In the genomic region with DNA sequence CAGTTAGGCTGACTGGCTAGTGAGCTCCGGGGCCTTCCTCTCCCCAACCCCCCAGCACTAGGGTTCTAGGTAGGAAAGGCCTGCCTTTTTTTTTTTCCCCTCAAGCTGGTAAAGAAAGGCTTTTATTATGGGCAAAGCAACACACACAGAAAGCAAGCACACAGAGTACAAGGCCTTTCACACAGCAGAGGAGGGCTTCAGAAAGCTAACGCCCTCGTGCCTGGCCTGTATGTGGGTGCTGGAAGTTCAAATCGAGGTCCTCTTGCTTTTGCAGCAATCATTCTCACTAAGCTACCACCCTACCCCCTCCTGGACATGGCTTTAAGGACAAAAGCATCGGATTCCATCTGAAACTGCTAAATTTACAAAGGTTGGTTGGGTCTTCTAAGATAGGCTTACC, we compare ENCODE assay signal across 16 mouse cellular contexts. TPM values are rescaled to one million over a fixed set of nuclear protein-coding genes. Genes with fewer than 3 reads are reported as not detected.
DNase-seq lines count a peak whose midpoint lies in the region; ATAC-seq and TF ChIP-seq lines count a peak whose summit lies in the region.
"Had no signal": no experiment of that assay in that cellular context is flagged by ENCODE, and none has a peak within 500 bp of the region (broad histone marks: within the 10 kb centered on the region; RNA-seq: fewer than 3 reads in every experiment).

No protein-coding gene starts in this region.

- peak; percentile 65 for DNase-seq in heart, embryonic 10.5 days (ENCODE audit: low spot score)
- peak; percentile 24 for DNase-seq in liver, embryonic 11.5 days (ENCODE audit: low spot score)
- no peak for DNase-seq in liver, postnatal 0 days
- no peak for DNase-seq in lung, postnatal 10 days
- no peak for DNase-seq in adipocyte (ENCODE audit: low spot score)
- DNase-seq: adrenal gland, adult 8-10 months; adrenal gland, postnatal 36 days; cerebellum, adult 2 months; cerebellum, postnatal 10 days; gastrocnemius, postnatal 14 days; heart, postnatal 10 days had no signal

- TF ChIP-seq CTCF in liver, postnatal 0 days (IDR thresholded peaks at IDR 0.05; ENCODE audit: low read depth), result no peak

- 82% methylated on average over 5 of the region's 5 CpGs for WGBS in heart, embryonic 10.5 days
- 81% methylated on average over 5 of the region's 5 CpGs for WGBS in heart, embryonic 11.5 days (ENCODE audit: insufficient replicate concordance)
- 81% methylated on average over 5 of the region's 5 CpGs for WGBS in liver, embryonic 11.5 days
- 82% methylated on average over 5 of the region's 5 CpGs for WGBS in liver, postnatal 0 days (ENCODE audit: insufficient replicate concordance)
- 54% methylated on average over 5 of the region's 5 CpGs for WGBS in lung, embryonic 16.5 days

- no peaks in the 10 kb centered on the region for H3K9me3 ChIP-seq in heart, embryonic 10.5 days
- no peaks in the 10 kb centered on the region for H3K9me3 ChIP-seq in heart, embryonic 11.5 days (replicated peaks; ENCODE audit: control insufficient read depth, low read length)
- no peaks in the 10 kb centered on the region for H3K9me3 ChIP-seq in liver, embryonic 11.5 days (ENCODE audit: control insufficient read depth, low read length)
- no peaks in the 10 kb centered on the region for H3K9me3 ChIP-seq in liver, postnatal 0 days (ENCODE audit: low read length)
- H3K9me3 ChIP-seq in lung, embryonic 16.5 days (ENCODE audit: control insufficient read depth, low read length), result no peaks in the 10 kb centered on the region
- H3K9me3 ChIP-seq: forebrain, embryonic 15.5 days; hindbrain, embryonic 13.5 days had no signal

- no peak overlapping the region for H3K4me3 ChIP-seq in heart, embryonic 10.5 days
- no peak overlapping the region for H3K4me3 ChIP-seq in heart, embryonic 11.5 days (ENCODE audit: low read depth, low read length)
- H3K4me3 ChIP-seq in liver, embryonic 11.5 days (ENCODE audit: low read depth, low read length), result no peak overlapping the region
- no peak overlapping the region for H3K4me3 ChIP-seq in liver, postnatal 0 days (ENCODE audit: low read depth, low read length)
- no peak overlapping the region for H3K4me3 ChIP-seq in lung, embryonic 16.5 days (ENCODE audit: low read length)
- H3K4me3 ChIP-seq: forebrain, embryonic 15.5 days; hindbrain, embryonic 13.5 days had no signal

- no peaks in the 10 kb centered on the region for H3K27me3 ChIP-seq in heart, embryonic 10.5 days (ENCODE audit: insufficient read depth, poor library complexity, severe bottlenecking)
- H3K27me3 ChIP-seq in heart, embryonic 11.5 days (ENCODE audit: control insufficient read depth, insufficient read depth, low read length), result no peaks in the 10 kb centered on the region
- H3K27me3 ChIP-seq in liver, embryonic 11.5 days (replicated peaks; ENCODE audit: control insufficient read depth, insufficient read depth, low read length), result no peaks in the 10 kb centered on the region
- no peaks in the 10 kb centered on the region for H3K27me3 ChIP-seq in liver, postnatal 0 days (ENCODE audit: insufficient read depth, low read length)
- no peaks in the 10 kb centered on the region for H3K27me3 ChIP-seq in lung, embryonic 16.5 days (ENCODE audit: control insufficient read depth, insufficient read depth, low read depth, low read length)
- H3K27me3 ChIP-seq: forebrain, embryonic 15.5 days had no signal

- H3K36me3 ChIP-seq in heart, embryonic 10.5 days, result no peaks in the 10 kb centered on the region
- no peaks in the 10 kb centered on the region for H3K36me3 ChIP-seq in heart, embryonic 11.5 days (ENCODE audit: control insufficient read depth, insufficient read depth, low read length)
- no peaks in the 10 kb centered on the region for H3K36me3 ChIP-seq in liver, embryonic 11.5 days (ENCODE audit: control insufficient read depth, insufficient read depth, low read length)
- H3K36me3 ChIP-seq in liver, postnatal 0 days (replicated peaks; ENCODE audit: insufficient read depth, low read length), result no peaks in the 10 kb centered on the region; the same call in 1 of the 2 replicates
- no peaks in the 10 kb centered on the region for H3K36me3 ChIP-seq in lung, embryonic 16.5 days (ENCODE audit: control insufficient read depth, insufficient read depth, low read length)
- H3K36me3 ChIP-seq: forebrain, embryonic 15.5 days had no signal

- H3K4me2 ChIP-seq in heart, embryonic 11.5 days, result no peak overlapping the region
- H3K4me2 ChIP-seq in liver, embryonic 11.5 days, result no peak overlapping the region
- no peak overlapping the region for H3K4me2 ChIP-seq in liver, postnatal 0 days (ENCODE audit: low read depth, low read length)
- no peak overlapping the region for H3K4me2 ChIP-seq in lung, embryonic 16.5 days (ENCODE audit: low read depth, low read length)
- H3K4me2 ChIP-seq: forebrain, embryonic 15.5 days; hindbrain, embryonic 13.5 days had no signal

- TF ChIP-seq EP300 in liver, postnatal 0 days (IDR thresholded peaks at IDR 0.05; ENCODE audit: low read depth), result no peak

- no peak overlapping the region for H3K9ac ChIP-seq in heart, embryonic 11.5 days (ENCODE audit: low read depth, low read length)
- H3K9ac ChIP-seq in liver, embryonic 11.5 days (ENCODE audit: low read depth, low read length), result no peak overlapping the region
- no peak overlapping the region for H3K9ac ChIP-seq in liver, postnatal 0 days (replicated peaks)
- H3K9ac ChIP-seq in lung, embryonic 16.5 days (ENCODE audit: low read length), result no peak overlapping the region
- H3K9ac ChIP-seq: forebrain, embryonic 15.5 days; hindbrain, embryonic 13.5 days had no signal

- no peak overlapping the region for H3K27ac ChIP-seq in heart, embryonic 10.5 days
- H3K27ac ChIP-seq in heart, embryonic 11.5 days (ENCODE audit: low read depth, low read length), result no peak overlapping the region
- no peak overlapping the region for H3K27ac ChIP-seq in liver, embryonic 11.5 days (ENCODE audit: low read depth, low read length)
- no peak overlapping the region for H3K27ac ChIP-seq in liver, postnatal 0 days (ENCODE audit: low read depth)
- peak overlapping the region; percentile 67 for H3K27ac ChIP-seq in lung, embryonic 16.5 days (ENCODE audit: low read length)
- H3K27ac ChIP-seq: forebrain, embryonic 15.5 days; hindbrain, embryonic 13.5 days; hindbrain, postnatal 0 days had no signal

- H3K4me1 ChIP-seq in heart, embryonic 10.5 days, result peaks cover 5% of the 10 kb centered on the region
- no peaks in the 10 kb centered on the region; the same call in 1 of the 2 replicates for H3K4me1 ChIP-seq in heart, embryonic 11.5 days (ENCODE audit: control insufficient read depth, insufficient read depth, low read length)
- no peaks in the 10 kb centered on the region for H3K4me1 ChIP-seq in liver, embryonic 11.5 days (replicated peaks; ENCODE audit: control insufficient read depth, insufficient read depth, low read length)
- H3K4me1 ChIP-seq in liver, postnatal 0 days (ENCODE audit: insufficient read depth), result no peaks in the 10 kb centered on the region
- peaks cover 2% of the 10 kb centered on the region; the same call in 1 of the 2 replicates for H3K4me1 ChIP-seq in lung, embryonic 16.5 days (replicated peaks; ENCODE audit: control insufficient read depth, insufficient read depth, low read length)
- H3K4me1 ChIP-seq: forebrain, embryonic 15.5 days had no signal

- ATAC-seq in heart, embryonic 11.5 days (replicated peaks; ENCODE audit: insufficient number of reproducible peaks, low FRiP score, low TSS enrichment), result no peak
- no peak for ATAC-seq in liver, embryonic 11.5 days (replicated peaks; ENCODE audit: low FRiP score)
- no peak for ATAC-seq in liver, postnatal 0 days
- ATAC-seq in lung, embryonic 16.5 days (ENCODE audit: low read depth), result 0 out of 2 replicates have a peak, but pooled peaks have one; percentile 12
- ATAC-seq: forebrain, embryonic 15.5 days; hindbrain, postnatal 0 days had no signal

RNA-seq across cellular contexts. Expression of gene Gpr155, which starts 6.7 kb away (rescaled TPM):
- polyA plus RNA-seq in heart, embryonic 10.5 days (2016; fragmentation: Nextera tagmentation; extraction: Ambion mirVana), result 3.5 and 4.7 TPM in 2 replicates
- polyA plus RNA-seq in heart, embryonic 11.5 days (2014; fragmentation: Nextera tagmentation; extraction: Ambion mirVana), result 4.9 and 5.8 TPM in 2 replicates
- polyA plus RNA-seq in liver, embryonic 11.5 days (2014; fragmentation: Nextera tagmentation; extraction: Ambion mirVana), result 6.3 and 8.4 TPM in 2 replicates
- polyA plus RNA-seq in liver, postnatal 0 days (2015; fragmentation: Nextera tagmentation; extraction: Ambion mirVana), result 3.4 TPM in 2 replicates
- polyA plus RNA-seq in lung, embryonic 16.5 days (2015; fragmentation: Nextera tagmentation; extraction: Ambion mirVana), result 5.6 and 6.3 TPM in 2 replicates

Comparison
In these comparisons a context has a peak if more than half of its experiments do, and no peak if none do; other contexts are left out.
1. DNase-seq: peak in heart, embryonic 10.5 days (single experiment) and liver, embryonic 11.5 days (single experiment); none in liver, postnatal 0 days (single experiment), lung, postnatal 10 days (single experiment) and adipocyte (single experiment).